Mouse (Mus musculus) cerebellum, adult (tissue): ENCODE results near the gene Klhl22.
"Not testable (repeated sequence)": the region's sequence is repeated elsewhere in the genome, so short reads cannot be mapped to it uniquely, and the experiment has no call there.

ENCODE experiments used
- ATAC-seq: cut with Nextera tagmentation; 2 replicates; pipeline ENCODE4 v1.9.2; 2017; ENCODE audit warnings: mild to moderate bottlenecking, moderate library complexity, mixed read lengths; ENCODE audit not compliant: insufficient number of reproducible peaks, low FRiP score, low TSS enrichment

Gene Klhl22

DNA sequence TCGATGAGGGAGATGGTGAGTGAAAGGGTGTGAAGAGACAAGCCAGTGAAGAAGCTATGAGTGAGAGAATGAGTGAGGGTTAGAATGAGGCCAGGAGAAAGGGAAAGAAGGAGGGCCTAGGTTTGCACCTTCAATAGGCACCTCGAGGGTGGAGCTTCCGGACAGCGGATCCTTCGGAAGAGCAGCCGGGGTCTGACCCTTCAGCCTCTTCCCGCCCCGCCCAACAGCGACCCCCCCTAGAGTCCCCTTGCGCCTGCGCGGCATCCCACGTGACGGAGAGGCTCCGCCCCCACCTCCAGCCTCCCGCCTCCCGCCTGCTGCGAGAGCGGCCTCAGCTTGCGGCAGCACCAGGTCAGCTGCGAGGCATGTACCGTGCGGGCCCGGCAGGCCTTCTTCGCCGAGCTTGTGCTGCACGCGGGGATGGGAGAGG lies at the start of gene Klhl22:
Gene Klhl22 (plus strand): TSS at position 275 of the 430 bp plus-strand sequence.
- ATAC-seq: peak; percentile 72

GRCm38 (mm10) chr16:17717791-17718190 lies 41.6 kb upstream of the Klhl22 start:
- ATAC-seq: no peak

DNA sequence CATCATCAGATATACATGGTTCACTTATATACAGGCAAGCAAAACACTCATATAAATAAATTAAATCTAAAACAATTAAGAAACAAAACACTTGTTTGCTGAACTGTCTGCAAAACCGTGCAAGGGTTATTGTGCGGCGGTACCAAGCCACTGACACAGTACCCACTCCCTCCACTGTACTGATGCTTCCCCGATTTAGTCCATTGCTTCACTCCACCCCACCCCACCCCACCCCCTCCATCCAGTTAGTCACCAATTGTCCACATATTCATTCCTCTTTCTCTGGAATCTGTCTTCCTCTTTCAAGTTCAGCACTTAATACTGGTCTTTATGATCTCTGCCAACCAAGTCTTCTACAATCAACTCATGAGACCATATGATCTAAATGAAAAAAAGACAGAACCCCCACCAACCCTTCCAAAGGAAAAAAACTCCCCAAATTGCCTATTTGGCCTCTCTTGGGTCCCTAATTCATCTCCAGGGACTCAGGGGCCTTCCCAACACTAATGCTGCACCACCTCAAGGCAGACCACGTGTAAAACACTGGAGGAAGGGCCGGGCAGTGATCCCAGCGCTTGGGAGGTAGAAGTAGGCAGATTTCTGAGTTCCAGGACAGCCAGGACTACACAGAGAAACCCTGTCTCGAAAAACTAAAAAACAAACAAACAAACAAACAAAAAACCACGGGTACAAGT lies 38.2 kb upstream of the Klhl22 start:
- ATAC-seq: no peak

DNA sequence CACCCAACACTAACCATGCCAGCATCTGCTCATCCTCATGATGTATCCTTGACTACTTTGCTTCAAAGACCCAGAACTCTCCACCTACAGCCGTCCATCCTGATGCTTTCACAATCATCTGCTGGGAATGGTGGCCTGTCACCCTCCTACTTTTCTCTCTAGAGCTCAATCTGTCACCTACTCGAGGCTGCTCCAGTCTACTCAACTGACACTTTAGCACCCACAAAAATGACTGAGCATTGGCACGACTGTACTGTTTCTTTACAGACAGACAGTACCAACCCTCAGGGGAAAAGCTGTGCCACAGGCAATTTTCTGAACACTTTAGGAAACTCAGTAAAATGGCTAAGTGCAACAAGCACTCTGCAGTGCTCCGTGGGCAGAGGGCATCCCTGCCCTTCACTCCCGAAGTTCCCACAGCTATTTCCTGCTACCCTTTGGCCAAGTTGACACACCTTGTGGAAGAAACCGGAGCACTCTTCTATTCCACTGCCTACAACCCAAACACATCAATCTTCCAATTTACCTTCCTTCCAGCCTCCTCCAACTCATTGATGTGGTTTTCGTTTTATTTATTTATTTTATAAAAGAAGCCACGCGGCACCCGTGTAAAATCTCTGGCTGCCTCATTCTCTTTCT lies 37.5 kb upstream of the Klhl22 start:
- ATAC-seq: no peak

GRCm38 (mm10) chr16:17722461-17723324 lies 36.7 kb upstream of the Klhl22 start:
- ATAC-seq: peak; percentile 92

DNA sequence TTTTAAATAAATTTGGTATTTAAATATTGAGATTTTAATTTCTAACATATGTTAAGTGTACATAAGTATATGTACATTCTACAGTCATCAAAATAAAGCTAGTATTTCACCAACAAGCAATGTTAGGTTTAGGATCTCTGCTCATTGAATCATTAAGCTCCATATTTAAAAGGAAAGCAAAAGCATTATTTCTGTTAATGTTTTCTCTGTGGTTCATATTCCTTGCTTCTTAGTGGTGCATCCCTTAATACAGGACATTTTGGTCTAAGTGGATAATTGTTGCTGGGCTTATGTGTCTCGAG lies 36.1 kb upstream of the Klhl22 start:
- no peak for ATAC-seq

- no peak for ATAC-seq
These were observed 35.0 kb upstream of the Klhl22 start for GRCm38 (mm10) chr16:17724448-17724847.

GRCm38 (mm10) chr16:17727179-17727861 lies 32.1 kb upstream of the Klhl22 start:
- no peak for ATAC-seq

- no peak for ATAC-seq
These were observed 29.4 kb upstream of the Klhl22 start for GRCm38 (mm10) chr16:17729974-17730373.

DNA sequence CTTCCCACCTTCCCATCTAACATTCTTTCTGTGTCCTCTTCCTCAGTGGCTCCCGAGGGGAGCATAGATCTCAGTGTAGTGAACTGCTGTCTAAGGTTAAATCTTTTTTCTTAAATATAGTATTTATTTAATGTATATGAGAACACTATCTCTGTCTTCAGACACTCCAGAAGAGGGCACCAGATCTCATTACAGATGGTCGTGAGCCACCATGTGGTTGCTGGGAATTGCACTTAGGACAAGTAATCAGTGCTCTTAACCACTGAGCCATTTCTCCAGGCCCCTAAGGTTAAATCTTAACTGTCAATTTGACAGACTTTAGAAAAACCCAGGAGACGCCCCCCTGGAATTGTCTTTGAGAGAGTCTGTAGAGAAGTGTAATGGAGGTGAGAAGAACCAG lies 27.4 kb upstream of the Klhl22 start:
- ATAC-seq: no peak

- ATAC-seq: no peak
These were observed 27.0 kb upstream of the Klhl22 start for GRCm38 (mm10) chr16:17732431-17732830.

DNA sequence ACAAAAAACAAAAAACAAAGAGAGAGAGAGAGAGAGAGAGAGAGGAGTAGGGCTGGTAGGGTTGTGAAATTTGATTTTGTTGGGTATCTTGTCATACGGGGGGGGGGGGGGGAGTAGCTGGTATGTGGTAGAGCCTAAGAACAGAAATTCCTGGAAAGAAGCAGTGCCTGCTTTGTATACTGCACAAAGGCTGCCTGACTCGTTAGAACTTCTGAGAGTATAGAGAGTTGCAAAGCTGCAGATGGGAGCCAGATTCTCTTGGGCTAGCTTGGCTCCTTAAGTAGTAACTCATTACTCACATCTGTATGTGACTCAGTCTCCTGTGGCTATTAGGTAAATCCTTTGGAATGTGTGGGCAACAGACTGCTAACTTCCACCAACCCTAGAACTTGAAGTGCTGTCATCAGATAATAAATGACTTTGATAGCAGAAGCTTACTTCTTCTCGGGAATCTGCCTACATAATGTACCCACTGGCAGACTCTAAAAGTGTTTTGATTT lies 26.5 kb upstream of the Klhl22 start, which contains the start of gene Med15:
Gene Med15 (minus strand): TSS at position 51 of the 500 bp plus-strand sequence.
- no peak for ATAC-seq

DNA sequence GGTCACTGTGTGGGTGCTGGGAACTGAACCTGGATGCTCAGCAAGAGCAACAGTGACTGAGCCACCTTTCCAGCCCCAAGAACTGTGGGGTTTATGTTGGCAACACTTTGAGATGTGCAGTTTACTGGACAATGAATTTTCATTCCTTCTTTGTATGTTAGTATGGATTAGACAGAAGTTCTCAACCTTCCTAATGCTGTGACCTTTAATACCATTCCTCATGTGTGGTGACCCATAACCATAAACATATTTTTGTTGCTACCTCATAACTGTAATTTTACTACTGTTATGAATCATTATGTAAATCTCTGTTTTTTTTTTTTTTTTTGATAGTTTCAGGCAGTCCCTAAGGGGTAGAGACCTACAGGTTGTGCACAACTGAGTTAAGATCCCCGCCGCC lies 25.8 kb upstream of the Klhl22 start:
- ATAC-seq: no peak

GRCm38 (mm10) chr16:17734872-17735271 lies 24.5 kb upstream of the Klhl22 start:
- not testable (repeated sequence) for ATAC-seq

- ATAC-seq: no peak
These were observed 23.3 kb upstream of the Klhl22 start for GRCm38 (mm10) chr16:17736156-17736555.

- no peak for ATAC-seq
These were observed 19.3 kb upstream of the Klhl22 start for GRCm38 (mm10) chr16:17740080-17740479.

DNA sequence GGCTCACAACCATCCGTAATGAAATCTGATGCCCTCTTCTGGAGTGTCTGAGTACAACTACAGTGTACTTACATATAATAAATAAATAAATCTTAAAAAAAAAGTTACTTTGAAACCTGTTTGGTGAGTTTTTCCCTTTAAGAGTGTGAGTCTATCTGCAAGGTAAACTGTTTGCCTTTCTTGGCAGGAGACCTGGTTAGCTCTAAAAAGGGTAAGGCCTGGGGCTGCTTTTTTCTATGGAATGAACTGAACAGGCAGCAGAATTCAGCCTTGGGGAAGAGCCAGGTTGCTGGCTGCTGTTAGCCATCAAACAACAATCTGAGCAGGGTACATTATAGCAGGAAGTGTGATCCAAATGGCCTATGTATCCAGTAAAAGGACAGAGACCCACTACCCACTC lies 16.6 kb upstream of the Klhl22 start:
- ATAC-seq: no peak

GRCm38 (mm10) chr16:17743279-17743678 lies 16.1 kb upstream of the Klhl22 start:
- no peak for ATAC-seq

- no peak for ATAC-seq
These were observed 14.9 kb upstream of the Klhl22 start for GRCm38 (mm10) chr16:17744536-17744935.

DNA sequence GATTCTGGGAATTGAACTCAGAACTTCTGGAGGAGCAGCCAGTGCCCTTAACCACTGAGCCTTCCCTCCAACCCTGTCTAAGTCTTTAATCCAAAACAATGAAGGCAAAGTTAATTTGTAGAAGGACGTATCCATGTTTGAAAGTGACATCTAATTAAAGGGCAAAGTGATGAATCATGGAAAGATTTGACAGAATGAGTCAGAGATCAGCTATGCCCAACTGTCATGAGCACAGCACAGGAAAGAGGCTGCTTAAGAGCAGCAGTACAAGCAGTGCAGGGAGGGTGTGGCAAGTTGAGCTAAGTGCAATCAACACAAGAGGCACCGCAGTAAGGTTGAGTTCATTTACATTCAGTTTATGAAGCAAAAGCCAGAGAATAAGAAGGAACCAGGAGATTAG lies 14.4 kb upstream of the Klhl22 start:
- no peak for ATAC-seq
